Mouse (Mus musculus) megakaryocyte, adult 5-6 weeks (primary cell): ENCODE measurements at regions not wholly inside any gene's neighbourhood (a gene's known extent, or its start where the extent isn't known, plus 50 kb on each side); places are given as distances from the start of the nearest gene placed in this dataset.

Experiments
- ATAC-seq: 2 replicates; pipeline ENCODE4 v1.8.0; 2016; ENCODE audit warnings: mild to moderate bottlenecking, inconsistent platforms; ENCODE audit not compliant: poor library complexity, severe bottlenecking

DNA sequence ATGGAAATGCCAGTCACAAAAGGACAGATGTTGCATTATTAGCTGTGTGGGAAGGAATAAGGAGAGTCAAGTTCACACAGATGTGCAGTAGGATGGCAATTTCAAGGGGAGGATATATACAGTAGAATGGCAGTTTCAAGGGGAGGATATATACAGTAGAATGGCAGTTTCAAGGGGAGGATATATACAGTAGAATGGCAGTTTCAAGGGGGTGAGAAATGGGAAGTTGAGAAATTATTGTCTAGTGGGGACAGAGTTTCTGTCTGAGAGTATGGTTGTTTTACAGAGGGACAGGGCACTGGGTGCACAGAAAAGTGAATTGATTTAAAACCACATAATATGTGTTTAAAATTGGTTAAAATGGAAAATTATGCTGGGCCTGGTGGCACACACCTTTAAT is 54.8 kb upstream of the Scel start:
- ATAC-seq: peak; percentile 45; the same call in 1 of the 2 replicates

DNA sequence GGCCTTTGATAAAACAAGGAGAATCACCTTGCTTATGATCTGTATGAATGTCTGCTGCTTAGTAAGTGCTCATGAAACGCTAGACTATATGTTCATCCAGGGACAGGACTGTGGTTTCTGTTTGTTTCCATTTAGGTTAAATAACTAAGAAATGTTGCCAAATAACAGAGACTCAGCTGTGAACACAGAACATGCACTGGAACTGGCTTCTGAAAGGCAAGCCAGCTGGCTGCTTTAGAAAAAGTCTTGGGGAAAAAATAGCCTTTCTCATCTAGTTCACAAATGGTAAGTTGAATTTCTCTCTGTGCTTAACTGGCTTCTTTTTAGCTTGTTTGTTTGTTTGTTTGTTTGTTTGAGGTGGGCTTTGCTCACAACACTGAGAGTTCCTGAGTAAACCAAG is 57.0 kb upstream of the Scel start:
- ATAC-seq: no peak

DNA sequence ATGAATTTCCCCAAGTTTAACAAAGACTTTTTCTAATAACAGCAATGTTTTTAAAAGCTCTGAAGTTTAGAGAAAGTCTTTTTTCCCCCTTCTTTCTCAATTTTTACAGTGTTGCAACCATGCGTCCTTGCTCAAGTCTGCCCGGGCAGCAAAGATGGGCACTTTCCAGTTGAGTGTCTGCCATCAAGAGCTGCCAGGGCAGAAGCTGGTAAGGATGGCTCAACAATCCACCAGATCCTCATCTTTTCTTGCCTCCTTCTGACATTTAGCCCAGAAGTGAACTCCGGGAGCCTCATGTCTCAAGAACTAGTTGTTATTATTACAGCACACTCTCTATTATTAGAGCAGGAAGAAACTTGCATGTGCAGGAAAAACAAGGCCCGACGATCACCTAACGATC is 62.4 kb upstream of the Scel start:
- ATAC-seq: peak; percentile 35

DNA sequence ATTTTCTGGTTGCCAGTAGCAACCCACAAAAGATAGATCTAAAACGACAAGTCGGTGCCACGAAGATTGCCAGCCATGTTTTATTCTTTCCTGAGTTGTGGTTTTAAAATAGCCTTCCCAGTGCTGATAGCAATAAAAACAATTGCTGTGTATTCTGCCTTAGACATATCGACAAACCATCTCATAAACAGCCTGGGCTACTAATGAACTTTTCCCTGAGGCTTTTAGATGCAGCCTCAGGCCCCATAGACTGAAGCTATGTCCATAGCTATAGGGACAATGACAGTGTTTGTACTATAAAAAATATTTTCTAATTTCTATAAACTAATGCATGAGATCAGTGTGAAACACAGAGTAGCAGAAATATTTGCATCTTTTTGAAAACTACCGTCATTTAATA is 63.7 kb upstream of the Scel start:
- no peak for ATAC-seq

DNA sequence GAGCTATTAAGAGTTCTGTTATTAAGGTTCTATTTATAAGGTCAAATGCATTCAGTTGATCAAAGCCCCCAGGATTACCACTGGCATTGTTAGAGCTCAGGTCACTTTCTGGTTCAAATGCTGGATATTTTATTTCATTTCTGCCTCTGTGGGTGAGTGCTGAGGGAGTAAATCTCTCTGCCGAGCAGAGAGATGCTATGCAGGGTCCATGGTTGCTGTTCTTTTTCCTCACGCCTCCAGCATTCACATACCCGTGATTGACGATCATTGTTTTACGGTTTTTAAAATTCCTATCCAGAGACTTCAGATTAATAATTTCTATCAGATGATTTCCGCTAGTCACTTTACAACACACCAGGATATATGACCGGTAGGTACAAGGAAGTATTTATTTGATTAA is 64.1 kb upstream of the Scel start:
- no peak for ATAC-seq

DNA sequence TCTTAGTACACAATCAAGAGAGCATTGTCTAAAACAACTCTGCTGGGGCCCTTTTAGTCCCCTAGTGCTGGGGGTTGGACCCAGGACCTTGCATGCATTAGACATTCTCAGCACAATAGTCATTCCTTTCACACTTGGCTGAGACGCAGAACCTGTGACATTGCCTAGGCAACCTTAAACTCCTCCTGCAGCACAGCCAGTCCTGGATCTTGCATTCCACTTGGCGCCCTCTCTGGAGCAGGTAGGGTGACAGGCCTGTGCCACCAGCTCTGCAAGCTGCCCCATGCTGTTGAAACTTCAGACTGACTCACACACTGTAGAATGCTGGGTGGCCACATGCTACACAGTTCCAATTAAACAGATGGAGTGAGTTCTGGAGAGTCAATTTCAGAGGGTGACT is 66.5 kb upstream of the Scel start:
- no peak for ATAC-seq

DNA sequence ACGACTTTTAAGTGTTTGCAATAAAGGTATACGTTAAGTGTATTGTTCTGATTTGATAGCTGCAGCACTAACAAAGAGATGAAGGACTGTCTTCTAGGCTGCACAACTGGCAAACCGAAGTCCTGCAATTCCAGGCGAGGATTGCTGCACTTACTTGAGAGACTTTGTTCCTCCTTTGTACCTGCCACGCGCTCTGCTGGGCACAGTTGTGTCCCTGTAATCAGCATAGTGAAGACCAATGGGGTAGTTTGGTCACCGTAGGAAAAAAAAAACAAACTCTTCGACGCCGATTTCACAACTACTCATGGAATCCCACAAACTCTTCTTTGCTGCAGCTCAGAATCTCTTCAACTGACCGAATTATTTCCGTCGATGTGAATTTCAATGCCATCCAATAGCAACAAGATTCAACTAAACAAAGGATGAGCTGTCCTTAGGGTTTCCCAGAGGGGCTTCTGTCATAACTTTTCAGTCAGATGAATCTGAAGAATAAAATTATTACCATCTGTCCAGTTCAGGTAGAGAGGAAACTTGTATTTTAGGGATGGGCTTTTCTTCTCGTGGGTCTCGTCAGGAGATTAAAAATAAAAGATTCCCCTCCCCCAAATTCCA is 71.6 kb upstream of the Scel start:
- 0 out of 2 replicates have a peak, but pooled peaks have one; percentile 45 for ATAC-seq

DNA sequence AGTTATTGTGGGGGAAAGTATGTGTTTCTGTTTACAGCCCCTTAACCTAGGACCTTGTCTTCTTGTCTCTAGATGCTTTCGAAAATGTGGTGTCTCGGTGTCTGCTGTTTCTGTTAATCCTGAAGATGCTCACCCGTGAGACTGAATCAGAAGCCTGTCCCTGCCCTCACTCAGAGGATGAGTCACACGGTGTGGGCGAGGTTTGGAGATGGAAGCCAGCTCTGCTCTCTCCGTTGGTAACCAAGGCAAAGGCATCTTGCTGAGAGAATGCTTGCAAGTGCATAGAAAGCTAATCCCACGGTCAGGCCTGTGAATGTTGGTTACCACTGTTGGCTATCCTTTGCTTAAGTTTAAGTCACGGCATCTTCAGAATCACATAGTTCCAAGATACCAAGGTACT is 72.9 kb upstream of the Scel start:
- no peak for ATAC-seq

DNA sequence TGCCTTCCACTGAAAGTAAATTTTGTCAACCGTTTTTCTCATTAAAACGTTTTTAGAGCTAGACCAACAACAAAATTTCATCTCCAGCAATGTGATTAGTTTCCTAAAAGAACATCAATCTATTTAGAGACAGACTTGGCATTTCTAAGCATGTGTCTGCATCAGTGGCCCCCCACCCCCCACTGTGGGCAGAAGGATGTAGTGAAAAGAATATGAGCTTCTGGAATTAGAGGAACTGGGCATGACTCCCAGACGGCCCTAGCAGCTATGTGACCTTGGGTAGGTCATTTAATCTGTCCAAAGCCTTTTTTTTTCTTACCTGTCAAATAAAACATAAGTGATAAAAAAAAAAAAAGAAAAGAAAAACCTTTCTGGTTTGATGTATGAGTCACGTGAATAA is 78.9 kb upstream of the Scel start:
- ATAC-seq: no peak

DNA sequence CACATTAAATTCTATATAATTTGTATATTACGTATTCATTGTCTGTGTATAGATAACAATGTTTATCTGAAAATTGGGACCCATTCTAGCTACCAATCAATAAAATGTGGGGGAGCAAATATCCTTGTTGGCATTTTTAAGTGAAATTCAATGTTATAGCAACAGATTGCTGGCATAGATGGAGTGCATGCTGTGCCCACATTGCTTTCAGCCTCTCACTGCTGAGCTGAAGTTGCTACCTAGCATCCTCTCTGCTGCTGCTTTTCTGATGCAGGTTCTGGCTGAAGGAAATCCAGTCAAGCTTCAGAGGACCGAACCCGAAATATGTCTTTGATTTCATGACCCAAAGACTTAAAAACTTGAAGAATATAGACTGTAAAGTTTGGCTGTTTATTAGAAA is 80.0 kb upstream of the Scel start:
- ATAC-seq: no peak

DNA sequence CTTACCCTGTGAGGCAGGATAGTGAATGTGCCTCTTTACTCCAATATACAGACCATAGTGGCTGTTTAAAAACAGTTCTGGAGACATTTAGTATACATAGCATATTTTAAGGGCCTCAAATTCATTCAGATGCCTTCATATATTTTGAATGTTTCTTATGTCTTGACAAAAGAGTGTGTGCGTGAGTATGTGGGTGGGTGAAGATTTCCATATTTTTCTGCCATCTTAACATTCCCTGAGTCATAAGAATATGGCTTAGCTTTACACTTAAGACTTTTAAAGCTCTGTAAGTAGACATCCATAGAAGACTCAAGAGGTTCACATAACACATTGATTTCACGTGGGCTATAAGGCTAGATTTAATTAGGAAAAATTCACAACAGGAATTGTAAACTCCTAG is 81.3 kb upstream of the Mycbp2 start:
- ATAC-seq: no peak

DNA sequence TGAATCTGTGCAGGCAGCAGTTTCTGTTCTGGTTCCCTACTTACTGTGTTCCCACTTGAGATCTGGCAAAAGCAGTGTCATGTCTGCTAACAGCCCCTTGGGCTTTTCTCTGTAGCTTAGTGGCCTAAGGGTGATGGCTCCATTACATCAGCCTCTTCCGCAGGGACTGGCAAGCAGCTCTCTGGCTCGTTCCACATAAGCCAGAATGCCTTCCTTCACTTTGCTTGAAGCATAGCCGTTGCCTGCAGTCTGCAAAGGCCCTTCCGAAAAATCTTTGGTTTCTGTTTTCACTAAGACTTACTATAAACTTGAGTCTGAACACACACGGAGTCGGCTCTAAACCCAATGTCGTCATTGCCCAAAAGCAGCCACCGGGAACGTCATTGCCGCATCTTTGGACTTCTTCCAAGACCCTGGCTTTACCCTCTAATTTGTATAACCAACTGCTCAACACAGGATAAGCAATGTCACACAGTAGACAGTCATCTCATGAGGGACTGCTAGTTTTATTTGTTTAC is 74.8 kb upstream of the Mycbp2 start:
- no peak for ATAC-seq

DNA sequence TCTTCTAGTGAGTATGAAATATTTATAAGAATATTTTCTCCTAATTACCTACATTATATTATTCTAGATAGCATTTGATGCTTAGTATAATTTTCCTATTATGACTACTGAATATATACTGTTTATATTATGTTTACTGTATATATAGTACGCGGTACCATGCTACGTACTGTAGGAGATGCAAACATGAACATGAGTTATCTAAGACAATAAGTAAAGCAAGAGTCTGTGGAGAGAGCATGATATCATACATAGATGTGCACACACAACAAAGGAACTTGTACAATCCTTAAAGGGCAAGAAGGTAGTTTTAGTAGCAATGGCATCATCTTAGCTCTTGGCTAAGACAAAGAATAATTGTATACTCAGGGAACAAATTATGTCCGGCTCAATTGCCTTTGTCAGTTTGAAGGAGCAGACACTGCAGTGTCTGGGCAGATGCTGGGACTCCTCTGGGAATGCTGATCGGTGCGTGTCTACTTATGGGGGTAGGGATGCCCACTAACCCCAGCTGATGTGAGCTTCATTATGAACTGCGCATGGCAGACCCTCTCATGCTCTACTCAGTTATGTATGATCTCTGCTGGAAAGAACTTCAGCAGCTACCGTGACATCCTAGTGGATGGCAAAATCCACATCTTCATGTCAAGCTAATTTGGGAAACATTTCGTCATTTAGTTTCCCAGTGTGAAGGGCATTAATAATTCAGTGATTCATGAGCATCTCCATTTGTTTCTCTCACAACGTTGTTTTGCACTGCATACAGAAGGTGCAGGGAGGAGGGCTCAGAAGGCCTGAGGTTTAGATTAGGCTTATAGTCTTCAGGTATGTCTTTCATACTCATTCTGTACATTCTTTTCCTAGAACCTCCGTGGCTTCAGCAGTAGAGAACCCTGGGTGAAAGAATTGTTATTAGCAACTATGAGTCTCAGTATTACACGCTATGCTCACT is 70.8 kb upstream of the Mycbp2 start:
- ATAC-seq: no peak

DNA sequence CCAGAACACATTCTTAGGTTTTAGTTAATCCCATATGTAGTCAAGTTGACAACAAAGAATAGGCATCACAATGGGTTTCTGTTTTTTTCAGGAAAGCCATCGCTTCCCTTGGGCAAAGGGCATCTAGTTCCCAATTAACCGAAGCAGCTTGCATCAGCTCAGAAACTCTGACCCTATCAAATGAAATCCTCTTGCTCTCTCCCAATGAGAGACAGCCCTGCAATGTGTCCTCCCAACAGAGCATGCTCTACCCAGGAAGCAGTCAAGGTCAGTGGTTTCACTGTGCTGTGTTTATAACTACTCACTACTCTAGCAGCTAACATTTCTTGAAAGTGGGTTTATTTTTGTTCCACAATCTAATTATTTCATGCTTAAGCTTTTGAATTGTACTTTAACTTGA is 58.0 kb upstream of the Mycbp2 start:
- no peak for ATAC-seq

DNA sequence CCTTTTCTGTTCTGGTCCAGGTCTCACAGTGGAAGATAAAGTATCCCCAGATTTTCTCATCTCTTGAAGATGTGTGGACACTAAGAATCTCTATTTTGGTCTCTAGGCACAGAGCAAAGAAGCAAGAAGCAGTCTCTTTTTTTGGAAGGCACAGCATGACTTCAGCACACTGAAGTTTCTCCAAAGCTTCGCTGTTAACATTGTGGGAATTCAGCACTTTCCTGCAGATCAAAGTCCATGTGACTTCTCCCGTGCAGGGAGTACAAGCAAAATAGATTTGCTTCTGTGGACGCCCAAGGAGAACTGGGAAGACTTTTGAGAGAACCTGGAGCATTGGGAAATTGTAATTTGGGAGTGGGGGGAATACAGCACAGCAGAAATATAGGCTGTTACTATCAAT is 56.4 kb upstream of the Mycbp2 start:
- no peak for ATAC-seq

DNA sequence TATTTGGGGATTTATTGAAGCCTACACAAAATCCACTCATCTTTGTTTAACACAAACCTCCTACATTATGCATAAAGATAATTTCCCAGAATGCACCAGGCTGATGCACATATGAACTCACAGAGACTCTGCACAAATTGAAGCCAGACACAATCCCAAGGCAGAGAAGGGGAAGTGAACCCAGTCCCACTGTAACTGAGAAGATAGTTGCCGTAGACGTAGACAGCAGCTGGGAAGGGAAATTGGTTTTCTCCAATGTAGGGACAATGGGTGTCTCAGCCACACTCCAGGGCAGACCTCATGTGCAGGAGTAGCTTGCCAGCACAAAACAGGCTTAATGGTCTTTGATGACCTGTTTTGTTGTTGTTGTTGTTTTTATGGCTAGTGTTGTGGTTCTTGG is 55.4 kb upstream of the Mycbp2 start:
- ATAC-seq: peak; percentile 73

DNA sequence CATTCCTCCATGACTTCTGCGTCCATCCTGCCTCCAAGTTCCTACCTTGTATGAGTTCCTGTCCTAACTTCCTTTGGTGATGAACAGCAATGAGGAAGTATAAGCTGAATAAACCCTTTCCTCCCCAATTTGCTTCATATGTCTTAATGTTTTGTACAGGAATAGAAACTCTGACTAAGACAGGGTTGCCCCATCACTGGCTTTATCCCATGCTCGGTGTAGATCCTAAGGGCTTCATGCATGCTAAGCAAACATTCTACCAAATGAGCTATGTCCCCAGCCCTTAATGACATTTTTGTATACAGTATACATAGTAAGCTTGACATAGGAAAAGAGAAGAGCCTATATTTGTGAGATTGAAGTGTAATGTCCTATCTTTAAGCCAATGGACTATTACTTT is 54.7 kb upstream of the Mycbp2 start:
- peak; percentile 75 for ATAC-seq

DNA sequence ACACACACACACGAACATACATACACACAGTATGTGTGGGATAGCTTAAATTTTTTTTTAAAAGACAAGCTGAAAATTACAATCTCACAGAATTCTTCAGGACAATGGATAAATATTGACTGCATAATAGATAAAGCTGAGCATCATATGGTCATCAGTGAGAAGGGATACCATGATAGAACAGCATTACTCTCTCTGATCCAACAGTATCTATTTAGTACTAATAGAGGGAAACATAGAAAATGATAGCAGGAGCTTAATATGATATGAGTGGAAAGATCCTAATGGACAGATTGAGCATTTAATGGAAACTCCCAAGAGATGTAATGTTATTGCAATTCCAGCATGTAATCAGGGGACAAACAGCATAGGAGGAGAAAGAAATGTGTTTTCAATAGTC is 51.8 kb upstream of the Mycbp2 start:
- ATAC-seq: no peak
